Mouse (Mus musculus) megakaryocyte, embryonic 14.5 days (primary cell): ENCODE data around the gene Arl9. TPM values are rescaled to one million over a fixed set of nuclear protein-coding genes. Genes with fewer than 3 reads are reported as not detected.
"Not testable (repeated sequence)": the region's sequence is repeated elsewhere in the genome, so short reads cannot be mapped to it uniquely, and the experiment has no call there.

Source experiments
- H3K27me3 ChIP-seq: replicated peaks from 2 replicates; pipeline ENCODE3; 2012; ENCODE audit warnings: inconsistent platforms
- H3K36me3 ChIP-seq: replicated peaks from 2 replicates; pipeline ENCODE3; 2012; ENCODE audit warnings: low read length, inconsistent platforms, mixed read lengths
- H3K4me1 ChIP-seq: 2 replicates; pipeline ENCODE4 v1.6.1; 2012; ENCODE audit warnings: inconsistent platforms
- H3K4me3 ChIP-seq: replicated peaks from 2 replicates; pipeline ENCODE3; 2012; ENCODE audit warnings: moderate library complexity, mild to moderate bottlenecking, inconsistent platforms
- H3K9me3 ChIP-seq: 2 replicates; pipeline ENCODE4 v1.6.1; 2012; ENCODE audit warnings: inconsistent platforms
- FLI1 ChIP-seq: IDR thresholded peaks from 2 replicates; pipeline ENCODE4 v1.6.1; 2012; ENCODE audit warnings: low read length, inconsistent platforms, mixed read lengths
- GATA1 ChIP-seq: IDR thresholded peaks from 3 replicates; pipeline ENCODE4 v1.6.1; 2012; ENCODE audit warnings: mixed read lengths, low read length, inconsistent platforms, borderline replicate concordance
- polyA plus RNA-seq: library from polyadenylated mRNA; stranded (reverse); fragments of >175 nt; gene quantifications from 2 replicates; pipeline ENCODE4 v1.2.3, GENCODE M21; 2012; ENCODE audit warnings: low replicate concordance; ENCODE audit not compliant: insufficient read depth

Arl9 gene
- polyA plus RNA-seq = not detected in 2 replicates

- Histone ChIP-seq H3K36me3 (peaks cover 21% of the 10 kb centered on the region), H3K4me1 (no peaks in the 10 kb centered on the region; the same call in 1 of the 2 replicates), H3K9me3 (peaks cover 3% of the 10 kb centered on the region; the same call in 1 of the 2 replicates), H3K4me3 (peak within 1 kb of the TSS; percentile 75), H3K27me3 (peaks cover 15% of the 10 kb centered on the region)
- TF ChIP-seq GATA1 (no peak), FLI1 (no peak)
Observed at GRCm38 (mm10) chr5:77004051-77004821, at the start of gene Arl9. Gene Arl9 (plus strand): TSS chr5:77004055.

GRCm38 (mm10) chr5:76954271-76954900 is 49.5 kb upstream of the Arl9 start:
- Histone ChIP-seq H3K4me3 (no peak overlapping the region), H3K9me3 (no peaks in the 10 kb centered on the region), H3K27me3 (no peaks in the 10 kb centered on the region), H3K36me3 (peaks cover 51% of the 10 kb centered on the region), H3K4me1 (peaks cover 50% of the 10 kb centered on the region)
- TF ChIP-seq GATA1 = no peak
- TF ChIP-seq FLI1 = no peak

GRCm38 (mm10) chr5:76955474-76955873 is 48.4 kb upstream of the Arl9 start:
- H3K36me3 ChIP-seq = peaks cover 61% of the 10 kb centered on the region
- H3K4me1 ChIP-seq = peaks cover 40% of the 10 kb centered on the region
- TF ChIP-seq GATA1 (no peak), FLI1 (no peak)
- no peaks in the 10 kb centered on the region for H3K9me3 ChIP-seq
- no peaks in the 10 kb centered on the region for H3K27me3 ChIP-seq
- H3K4me3 ChIP-seq = no peak overlapping the region

GRCm38 (mm10) chr5:76957954-76958353 is 45.9 kb upstream of the Arl9 start:
- Histone ChIP-seq H3K36me3 (peaks cover 85% of the 10 kb centered on the region), H3K4me1 (peaks cover 27% of the 10 kb centered on the region), H3K27me3 (no peaks in the 10 kb centered on the region), H3K4me3 (no peak overlapping the region), H3K9me3 (no peaks in the 10 kb centered on the region)
- no peak for TF ChIP-seq GATA1
- TF ChIP-seq FLI1 = no peak

- peaks cover 17% of the 10 kb centered on the region for H3K4me1 ChIP-seq
- no peak overlapping the region for H3K4me3 ChIP-seq
- H3K9me3 ChIP-seq = no peaks in the 10 kb centered on the region
- H3K36me3 ChIP-seq = peaks cover 93% of the 10 kb centered on the region
- no peak for TF ChIP-seq GATA1
- H3K27me3 ChIP-seq = no peaks in the 10 kb centered on the region
Observed at GRCm38 (mm10) chr5:76959587-76959986, 44.3 kb upstream of the Arl9 start.

- TF ChIP-seq FLI1 = no peak
- no peak for TF ChIP-seq GATA1
- Histone ChIP-seq H3K4me1 (peaks cover 5% of the 10 kb centered on the region; the same call in 1 of the 2 replicates), H3K4me3 (no peak overlapping the region), H3K27me3 (no peaks in the 10 kb centered on the region), H3K36me3 (peaks cover 96% of the 10 kb centered on the region), H3K9me3 (no peaks in the 10 kb centered on the region)
Observed at GRCm38 (mm10) chr5:76962545-76962944, 41.3 kb upstream of the Arl9 start.

- H3K4me1 ChIP-seq = no peaks in the 10 kb centered on the region
- H3K4me3 ChIP-seq = no peak overlapping the region
- TF ChIP-seq FLI1 = no peak
- TF ChIP-seq GATA1 = no peak
- peaks cover 98% of the 10 kb centered on the region for H3K36me3 ChIP-seq
- no peaks in the 10 kb centered on the region for H3K9me3 ChIP-seq
- no peaks in the 10 kb centered on the region for H3K27me3 ChIP-seq
Observed at GRCm38 (mm10) chr5:76964651-76965050, 39.2 kb upstream of the Arl9 start.

GRCm38 (mm10) chr5:76969250-76969649 is 34.6 kb upstream of the Arl9 start:
- Histone ChIP-seq H3K4me3 (no peak overlapping the region), H3K27me3 (no peaks in the 10 kb centered on the region), H3K9me3 (no peaks in the 10 kb centered on the region), H3K4me1 (peaks cover 13% of the 10 kb centered on the region), H3K36me3 (peaks cover 63% of the 10 kb centered on the region)
- TF ChIP-seq GATA1 (no peak), FLI1 (no peak)

- Histone ChIP-seq H3K36me3 (peaks cover 45% of the 10 kb centered on the region), H3K4me1 (peaks cover 21% of the 10 kb centered on the region)
- H3K27me3 ChIP-seq, H3K4me3 ChIP-seq, H3K9me3 ChIP-seq: not testable (repeated sequence)
Observed at GRCm38 (mm10) chr5:76971115-76971514, 32.7 kb upstream of the Arl9 start.

GRCm38 (mm10) chr5:76973488-76973887 is 30.4 kb upstream of the Arl9 start:
- H3K36me3 ChIP-seq = peaks cover 43% of the 10 kb centered on the region
- H3K4me1 ChIP-seq = peaks cover 25% of the 10 kb centered on the region
- TF ChIP-seq GATA1 (no peak), FLI1 (no peak)
- no peaks in the 10 kb centered on the region for H3K9me3 ChIP-seq
- peak overlapping the region; percentile 99 for H3K4me3 ChIP-seq
- no peaks in the 10 kb centered on the region for H3K27me3 ChIP-seq

- Histone ChIP-seq H3K27me3 (no peaks in the 10 kb centered on the region), H3K36me3 (peaks cover 40% of the 10 kb centered on the region), H3K4me1 (peaks cover 25% of the 10 kb centered on the region), H3K4me3 (peak overlapping the region; percentile 99), H3K9me3 (no peaks in the 10 kb centered on the region)
- TF ChIP-seq GATA1 (no peak), FLI1 (no peak)
Observed at GRCm38 (mm10) chr5:76974207-76974553, 29.7 kb upstream of the Arl9 start.
